Mouse (Mus musculus): Measurements from ENCODE around the gene Calhm4.

- no peak for TF ChIP-seq GATA1 (IDR thresholded peaks at IDR 0.05; ENCODE audit: borderline replicate concordance, low read length)
- TF ChIP-seq FLI1 (IDR thresholded peaks at IDR 0.05; ENCODE audit: low read length): no peak
These were observed 7.5 kb downstream of the Calhm4 start for GRCm38 (mm10) chr10:34036587-34036986.

All from megakaryocyte, embryonic 14.5 days (primary cell).